14 mouse cellular contexts compared by ENCODE assay signal in the genomic region with DNA sequence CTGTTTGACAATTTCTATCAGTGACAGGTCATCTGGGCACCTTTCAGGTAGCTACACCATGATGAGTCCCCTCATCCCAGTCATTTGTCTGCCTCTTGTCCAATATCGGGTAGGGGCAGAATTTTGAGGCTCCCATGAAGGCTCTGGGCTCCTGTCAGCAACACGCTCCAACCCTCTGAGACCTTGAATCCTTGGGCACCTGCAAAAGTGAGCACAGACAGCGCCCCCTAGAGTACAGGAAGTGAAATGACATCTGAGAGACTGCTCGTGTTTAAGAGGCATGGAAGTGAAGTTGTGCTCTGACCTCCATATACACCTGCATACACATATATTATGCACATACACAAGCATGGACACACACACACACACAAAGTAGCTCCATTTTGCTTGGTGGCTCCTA. TPM values are rescaled to one million over a fixed set of nuclear protein-coding genes. Genes with fewer than 3 reads are reported as not detected.
A peak's percentile ranks its signal among the peaks of the same experiment; 100 is the strongest.
DNase-seq lines count a peak whose midpoint lies in the region; ATAC-seq and TF ChIP-seq lines count a peak whose summit lies in the region.
"Had no signal": no experiment of that assay in that cellular context is flagged by ENCODE, and none has a peak within 500 bp of the region (broad histone marks: within the 10 kb centered on the region; RNA-seq: fewer than 3 reads in every experiment).

No protein-coding gene starts in this region.

- peak; percentile 54 for DNase-seq in CD4-positive, CD25-positive, alpha-beta regulatory T cell, adult 2 months (ENCODE audit: low read depth, low spot score)
- DNase-seq in liver, embryonic 14.5 days (ENCODE audit: low read depth in 3 of 3, low spot score in 3 of 3) = peak in 1 of 3 experiments; percentile 17
- DNase-seq in liver = no peak
- DNase-seq in ES-E14 (ENCODE audit: low read depth, low spot score) = no peak
- DNase-seq in induced T-regulatory cell, adult 2 months (ENCODE audit: low read depth) = peak; percentile 38
- DNase-seq in ovary, postnatal 10 days (ENCODE audit: low spot score) = no peak
- no peak for DNase-seq in forebrain, embryonic 14.5 days (ENCODE audit: low spot score)
- DNase-seq: gastrocnemius, postnatal 25 days; heart, postnatal 36 days; layer of hippocampus, postnatal 36 days had no signal

- peak; percentile 77 for TF ChIP-seq CTCF in liver, embryonic 14.5 days (IDR thresholded peaks at IDR 0.05; ENCODE audit: low read depth)

- no peaks in the 10 kb centered on the region for H3K36me3 ChIP-seq in liver, embryonic 14.5 days (replicated peaks; ENCODE audit: control insufficient read depth, insufficient read depth, low read depth)
- H3K36me3 ChIP-seq in ES-E14 (ENCODE audit: control insufficient read depth, insufficient read depth, low read length, poor library complexity, severe bottlenecking) = no peaks in the 10 kb centered on the region
- H3K36me3 ChIP-seq in forebrain, embryonic 14.5 days (ENCODE audit: control insufficient read depth, insufficient read depth, low read length) = no peaks in the 10 kb centered on the region
- H3K36me3 ChIP-seq: forebrain, embryonic 12.5 days; kidney, embryonic 15.5 days had no signal

- 41% methylated on average over 4 of the region's 4 CpGs for WGBS in liver, embryonic 14.5 days (ENCODE audit: insufficient replicate concordance)
- WGBS in forebrain, embryonic 14.5 days = 59% methylated on average over 4 of the region's 4 CpGs

- no peak for ATAC-seq in CD4-positive, CD25-positive, alpha-beta regulatory T cell, adult 4 months
- no peak for ATAC-seq in liver, embryonic 14.5 days (ENCODE audit: insufficient read depth)
- ATAC-seq in forebrain, embryonic 14.5 days = no peak
- ATAC-seq: activated CD4-positive, CD25-positive, alpha-beta regulatory T cell, adult 4 months had no signal

- in situ Hi-C loops in ES-E14 (cut with MboI; ENCODE audit: low sequenced_read_pairs in 2 of 2, unreplicated experiment in 2 of 2) = no loop called here

- no peak overlapping the region for H3K4me3 ChIP-seq in liver, embryonic 14.5 days (ENCODE audit: insufficient read depth in 1 of 2, low read depth in 2 of 2, low read length in 2 of 2)
- no peak overlapping the region for H3K4me3 ChIP-seq in ES-E14 (ENCODE audit: insufficient read depth in 1 of 2, low read depth in 1 of 2, low read length in 2 of 2, poor library complexity in 1 of 2, severe bottlenecking in 1 of 2)
- no peak overlapping the region for H3K4me3 ChIP-seq in forebrain, embryonic 14.5 days (ENCODE audit: low read depth, low read length)
- H3K4me3 ChIP-seq: forebrain, embryonic 12.5 days; kidney, embryonic 15.5 days had no signal

- H3K9ac ChIP-seq in liver, embryonic 14.5 days (replicated peaks) = no peak overlapping the region
- H3K9ac ChIP-seq in ES-E14 (ENCODE audit: insufficient read depth, low read depth, low read length, poor library complexity, severe bottlenecking) = no peak overlapping the region
- H3K9ac ChIP-seq in forebrain, embryonic 14.5 days (ENCODE audit: low read length) = no peak overlapping the region
- H3K9ac ChIP-seq: forebrain, embryonic 12.5 days; kidney, embryonic 15.5 days had no signal

- H3K4me1 ChIP-seq in liver, embryonic 14.5 days (replicated peaks; ENCODE audit: control insufficient read depth in 2 of 2, insufficient read depth in 2 of 2, low read length in 1 of 2) = no peaks in the 10 kb centered on the region; a peak in 1 of 4 replicates
- H3K4me1 ChIP-seq in ES-E14 (ENCODE audit: control insufficient read depth in 2 of 2, insufficient read depth in 2 of 2, low read length in 2 of 2, poor library complexity in 1 of 2) = peaks cover 0 to 5% of the 10 kb centered on the region in 2 experiments; a peak in 2 of 4 replicates
- no peaks in the 10 kb centered on the region for H3K4me1 ChIP-seq in forebrain, embryonic 14.5 days (ENCODE audit: control insufficient read depth, insufficient read depth, low read length)

- TF ChIP-seq EP300 in liver, embryonic 14.5 days (IDR thresholded peaks at IDR 0.05; ENCODE audit: low read depth) = no peak

- H3K9me3 ChIP-seq in liver, embryonic 14.5 days (ENCODE audit: control insufficient read depth, low read length) = no peaks in the 10 kb centered on the region
- H3K9me3 ChIP-seq in ES-E14 (ENCODE audit: control insufficient read depth, insufficient read depth, low read depth, low read length) = no peaks in the 10 kb centered on the region
- H3K9me3 ChIP-seq in forebrain, embryonic 14.5 days (replicated peaks; ENCODE audit: control insufficient read depth, low read length) = no peaks in the 10 kb centered on the region
- H3K9me3 ChIP-seq: forebrain, embryonic 12.5 days; kidney, embryonic 15.5 days had no signal

- H3K4me2 ChIP-seq in liver, embryonic 14.5 days (ENCODE audit: low read depth) = no peak overlapping the region
- H3K4me2 ChIP-seq in forebrain, embryonic 14.5 days (ENCODE audit: low read length) = no peak overlapping the region
- H3K4me2 ChIP-seq: forebrain, embryonic 12.5 days; kidney, embryonic 15.5 days had no signal

- H3K27me3 ChIP-seq in liver, embryonic 14.5 days (ENCODE audit: control insufficient read depth, insufficient read depth, low read length) = no peaks in the 10 kb centered on the region; the same call in 1 of the 2 replicates
- H3K27me3 ChIP-seq in forebrain, embryonic 14.5 days (replicated peaks; ENCODE audit: control insufficient read depth, insufficient read depth, low read length) = no peaks in the 10 kb centered on the region
- H3K27me3 ChIP-seq: forebrain, embryonic 12.5 days; kidney, embryonic 15.5 days had no signal

- H3K27ac ChIP-seq in liver, embryonic 14.5 days = no peak overlapping the region
- no peak overlapping the region for H3K27ac ChIP-seq in ES-E14 (ENCODE audit: insufficient read depth, low read depth, low read length, poor library complexity, severe bottlenecking)
- no peak overlapping the region for H3K27ac ChIP-seq in forebrain, embryonic 14.5 days (ENCODE audit: low read depth, low read length)
- H3K27ac ChIP-seq: forebrain, embryonic 12.5 days; kidney, embryonic 15.5 days had no signal

TF ChIP-seq in ES-E14, 5 proteins besides CTCF, POLR2A, EP300 and RAD21:
- TF ChIP-seq ZC3H11A (IDR thresholded peaks at IDR 0.05; ENCODE audit: borderline replicate concordance, low read depth, low read length) (peak; percentile 55; the same call in 1 of the 2 replicates), MAFK (IDR thresholded peaks at IDR 0.05; ENCODE audit: insufficient read depth, low read depth, low read length) (no peak)

RNA-seq across cellular contexts. Expression of a gene that starts 10.8 kb away (rescaled TPM):
- 10 to 100 TPM; 25.9 to 33.5 TPM for polyA plus RNA-seq in CD4-positive, CD25-positive, alpha-beta regulatory T cell, adult 4 months (2017; shearing (Covaris generic))
- 10.1 and 12.6 TPM in 2 replicates for polyA plus RNA-seq in liver, embryonic 14.5 days (2012; rRNA removed)
- polyA plus RNA-seq in liver, embryonic 14.5 days (2014; fragmentation: Nextera tagmentation; extraction: Ambion mirVana) = 13.9 and 14.7 TPM in 2 replicates
- total RNA-seq in ES-E14 (2012; rRNA removed) = 21.5 and 25.3 TPM in 2 replicates
- 32.8 and 35.4 TPM in 2 replicates for polyA plus RNA-seq in forebrain, embryonic 14.5 days (2014; fragmentation: Nextera tagmentation; extraction: Ambion mirVana)

RNA-seq across cellular contexts. Expression of a gene that starts 49.3 kb away (rescaled TPM):
- under 1 TPM in 1 of 2 experiments, not detected in 1; 0.24 TPM for polyA plus RNA-seq in CD4-positive, CD25-positive, alpha-beta regulatory T cell, adult 4 months (2017; shearing (Covaris generic))
- polyA plus RNA-seq in liver, embryonic 14.5 days (2012; rRNA removed) = 0.27 and 0.28 TPM in 2 replicates
- polyA plus RNA-seq in liver, embryonic 14.5 days (2014; fragmentation: Nextera tagmentation; extraction: Ambion mirVana) = 0.61 and 0.89 TPM in 2 replicates
- 6.4 and 8.7 TPM in 2 replicates for total RNA-seq in ES-E14 (2012; rRNA removed)
- polyA plus RNA-seq in forebrain, embryonic 14.5 days (2014; fragmentation: Nextera tagmentation; extraction: Ambion mirVana) = 9.3 and 11.6 TPM in 2 replicates

Comparison
In these comparisons a context has a peak if more than half of its experiments do, and no peak if none do; other contexts are left out.
1. DNase-seq: peak in CD4-positive, CD25-positive, alpha-beta regulatory T cell, adult 2 months (single experiment) and induced T-regulatory cell, adult 2 months (single experiment); none in liver (single experiment), ES-E14 (single experiment), ovary, postnatal 10 days (single experiment) and forebrain, embryonic 14.5 days (single experiment).